Mouse (Mus musculus): ENCODE results near the gene Boc. TPM values are rescaled to one million over a fixed set of nuclear protein-coding genes. Genes with fewer than 3 reads are reported as not detected.

Boc gene
- polyA plus RNA-seq, 1 experiment, result not detected

GRCm38 (mm10) chr16:44545153-44545552 lies 13.5 kb downstream of the Boc start:
- TF ChIP-seq FLI1 (IDR thresholded peaks at IDR 0.05; ENCODE audit: low read length), result no peak
- no peak for TF ChIP-seq GATA1 (IDR thresholded peaks at IDR 0.05; ENCODE audit: borderline replicate concordance, low read length)
- Histone ChIP-seq H3K36me3 (replicated peaks; ENCODE audit: low read length) (no peaks in the 10 kb centered on the region), H3K4me1 (peaks cover 16% of the 10 kb centered on the region), H3K27me3 (replicated peaks) (peaks cover 60% of the 10 kb centered on the region), H3K4me3 (replicated peaks) (no peak overlapping the region), H3K9me3 (peaks cover 17% of the 10 kb centered on the region)

GRCm38 (mm10) chr16:44543098-44543497 lies 15.6 kb downstream of the Boc start:
- H3K4me3 ChIP-seq (replicated peaks), result no peak overlapping the region
- H3K36me3 ChIP-seq (replicated peaks; ENCODE audit: low read length), result no peaks in the 10 kb centered on the region
- no peak for TF ChIP-seq GATA1 (IDR thresholded peaks at IDR 0.05; ENCODE audit: borderline replicate concordance, low read length)
- TF ChIP-seq FLI1 (IDR thresholded peaks at IDR 0.05; ENCODE audit: low read length), result no peak
- peaks cover 53% of the 10 kb centered on the region for H3K27me3 ChIP-seq (replicated peaks)
- peaks cover 5% of the 10 kb centered on the region for H3K9me3 ChIP-seq
- H3K4me1 ChIP-seq, result peaks cover 16% of the 10 kb centered on the region

GRCm38 (mm10) chr16:44542029-44542690 lies 16.5 kb downstream of the Boc start:
- Histone ChIP-seq H3K36me3 (replicated peaks; ENCODE audit: low read length) (no peaks in the 10 kb centered on the region), H3K4me1 (peaks cover 11% of the 10 kb centered on the region), H3K4me3 (replicated peaks) (no peak overlapping the region), H3K27me3 (replicated peaks) (peaks cover 45% of the 10 kb centered on the region), H3K9me3 (no peaks in the 10 kb centered on the region)
- TF ChIP-seq GATA1 (IDR thresholded peaks at IDR 0.05; ENCODE audit: borderline replicate concordance, low read length) (no peak), FLI1 (IDR thresholded peaks at IDR 0.05; ENCODE audit: low read length) (no peak)

- TF ChIP-seq GATA1 (IDR thresholded peaks at IDR 0.05; ENCODE audit: borderline replicate concordance, low read length) (no peak), FLI1 (IDR thresholded peaks at IDR 0.05; ENCODE audit: low read length) (no peak)
- H3K9me3 ChIP-seq, result no peaks in the 10 kb centered on the region
Measured at GRCm38 (mm10) chr16:44539611-44540010, 19.1 kb downstream of the Boc start.

GRCm38 (mm10) chr16:44538401-44539395 lies 20.0 kb downstream of the Boc start:
- H3K27me3 ChIP-seq (replicated peaks), result peaks cover 26% of the 10 kb centered on the region
- H3K4me3 ChIP-seq (replicated peaks), result no peak overlapping the region
- H3K4me1 ChIP-seq, result no peaks in the 10 kb centered on the region
- H3K9me3 ChIP-seq, result no peaks in the 10 kb centered on the region
- H3K36me3 ChIP-seq (replicated peaks; ENCODE audit: low read length), result no peaks in the 10 kb centered on the region
- TF ChIP-seq GATA1 (IDR thresholded peaks at IDR 0.05; ENCODE audit: borderline replicate concordance, low read length) (no peak), FLI1 (IDR thresholded peaks at IDR 0.05; ENCODE audit: low read length) (no peak)

More at GRCm38 (mm10) chr16:44539611-44540010, 19.1 kb downstream of the Boc start:
- Histone ChIP-seq H3K27me3 (replicated peaks) (peaks cover 30% of the 10 kb centered on the region), H3K4me3 (replicated peaks) (no peak overlapping the region), H3K4me1 (no peaks in the 10 kb centered on the region), H3K36me3 (replicated peaks; ENCODE audit: low read length) (no peaks in the 10 kb centered on the region)

GRCm38 (mm10) chr16:44534122-44534521 lies 24.6 kb downstream of the Boc start:
- Histone ChIP-seq H3K4me3 (replicated peaks) (no peak overlapping the region), H3K4me1 (no peaks in the 10 kb centered on the region), H3K36me3 (replicated peaks; ENCODE audit: low read length) (no peaks in the 10 kb centered on the region), H3K9me3 (peaks cover 3% of the 10 kb centered on the region; the same call in 1 of the 2 replicates), H3K27me3 (replicated peaks) (peaks cover 37% of the 10 kb centered on the region)
- TF ChIP-seq FLI1 (IDR thresholded peaks at IDR 0.05; ENCODE audit: low read length), result no peak
- TF ChIP-seq GATA1 (IDR thresholded peaks at IDR 0.05; ENCODE audit: borderline replicate concordance, low read length), result no peak

- H3K27me3 ChIP-seq (replicated peaks), result peaks cover 34% of the 10 kb centered on the region
- H3K9me3 ChIP-seq, result peaks cover 3% of the 10 kb centered on the region; the same call in 1 of the 2 replicates
- no peak for TF ChIP-seq GATA1 (IDR thresholded peaks at IDR 0.05; ENCODE audit: borderline replicate concordance, low read length)
- no peak for TF ChIP-seq FLI1 (IDR thresholded peaks at IDR 0.05; ENCODE audit: low read length)
- no peaks in the 10 kb centered on the region for H3K36me3 ChIP-seq (replicated peaks; ENCODE audit: low read length)
- H3K4me3 ChIP-seq (replicated peaks), result no peak overlapping the region
- no peaks in the 10 kb centered on the region for H3K4me1 ChIP-seq
Measured at GRCm38 (mm10) chr16:44533522-44533921, 25.2 kb downstream of the Boc start.

GRCm38 (mm10) chr16:44532851-44533250 lies 25.8 kb downstream of the Boc start:
- Histone ChIP-seq H3K27me3 (replicated peaks) (peaks cover 34% of the 10 kb centered on the region), H3K4me3 (replicated peaks) (no peak overlapping the region), H3K9me3 (peaks cover 3% of the 10 kb centered on the region; the same call in 1 of the 2 replicates), H3K36me3 (replicated peaks; ENCODE audit: low read length) (no peaks in the 10 kb centered on the region), H3K4me1 (no peaks in the 10 kb centered on the region)
- TF ChIP-seq FLI1 (IDR thresholded peaks at IDR 0.05; ENCODE audit: low read length) (no peak), GATA1 (IDR thresholded peaks at IDR 0.05; ENCODE audit: borderline replicate concordance, low read length) (no peak)

- TF ChIP-seq GATA1 (IDR thresholded peaks at IDR 0.05; ENCODE audit: borderline replicate concordance, low read length) (no peak), FLI1 (IDR thresholded peaks at IDR 0.05; ENCODE audit: low read length) (no peak)
- Histone ChIP-seq H3K36me3 (replicated peaks; ENCODE audit: low read length) (no peaks in the 10 kb centered on the region), H3K4me3 (replicated peaks) (no peak overlapping the region), H3K4me1 (no peaks in the 10 kb centered on the region), H3K9me3 (peaks cover 3% of the 10 kb centered on the region; the same call in 1 of the 2 replicates), H3K27me3 (replicated peaks) (peaks cover 34% of the 10 kb centered on the region)
Measured at GRCm38 (mm10) chr16:44531239-44531797, 27.4 kb downstream of the Boc start.
